Mouse (Mus musculus): Measurements from ENCODE around the gene Atp2a1. TPM values are rescaled to one million over a fixed set of nuclear protein-coding genes. Genes with fewer than 3 reads are reported as not detected.

The Atp2a1 gene
- polyA plus RNA-seq, 1 experiment: 8.0 TPM

- DNase-seq (ENCODE audit: low read depth): no peak
Measured at GRCm38 (mm10) chr7:126450641-126451040, 12.3 kb downstream of the Atp2a1 start.

GRCm38 (mm10) chr7:126449991-126450390, 12.9 kb downstream of the Atp2a1 start:
- no peak for DNase-seq (ENCODE audit: low read depth)

DNA sequence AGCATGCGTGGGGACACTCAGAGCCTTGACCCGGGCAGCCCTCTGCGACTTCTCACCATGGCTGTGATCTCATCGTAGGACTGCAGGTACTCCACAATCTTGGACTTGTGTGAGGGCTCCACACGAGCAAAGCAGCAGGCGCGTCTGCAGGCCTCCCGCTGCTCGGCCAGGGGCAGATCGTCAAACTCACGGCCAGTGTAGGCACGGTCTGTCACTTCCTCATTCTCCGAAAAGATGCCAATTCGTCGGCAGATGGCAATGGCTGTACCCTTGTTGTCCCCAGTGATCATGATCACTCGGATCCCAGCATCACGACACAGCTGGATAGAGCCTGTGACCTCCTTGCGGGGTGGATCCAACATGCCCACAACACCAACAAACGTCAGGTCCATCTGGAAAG, 14.4 kb downstream of the Atp2a1 start:
- no peak for DNase-seq (ENCODE audit: low read depth)

DNA sequence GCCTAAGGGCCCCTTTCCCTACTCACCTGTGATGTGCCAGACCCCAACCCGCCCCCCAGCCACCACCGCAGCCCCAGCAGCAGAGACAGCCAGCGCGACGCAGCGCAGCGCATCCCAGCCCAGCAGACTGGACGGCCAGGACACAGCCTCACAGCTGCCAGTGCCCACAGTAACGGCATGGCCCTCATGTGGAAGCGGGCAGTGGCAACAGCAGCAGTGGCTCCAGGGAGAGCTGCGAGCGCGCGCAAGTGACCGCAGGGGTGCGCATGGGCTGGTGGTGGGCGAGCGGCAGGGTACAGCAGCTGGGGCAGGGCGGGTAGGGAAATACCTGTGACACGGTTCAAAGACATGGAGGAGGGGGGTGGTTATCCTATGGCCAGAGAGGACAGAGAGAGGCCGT, 16.7 kb downstream of the Atp2a1 start:
- no peak for DNase-seq (ENCODE audit: low read depth)

DNA sequence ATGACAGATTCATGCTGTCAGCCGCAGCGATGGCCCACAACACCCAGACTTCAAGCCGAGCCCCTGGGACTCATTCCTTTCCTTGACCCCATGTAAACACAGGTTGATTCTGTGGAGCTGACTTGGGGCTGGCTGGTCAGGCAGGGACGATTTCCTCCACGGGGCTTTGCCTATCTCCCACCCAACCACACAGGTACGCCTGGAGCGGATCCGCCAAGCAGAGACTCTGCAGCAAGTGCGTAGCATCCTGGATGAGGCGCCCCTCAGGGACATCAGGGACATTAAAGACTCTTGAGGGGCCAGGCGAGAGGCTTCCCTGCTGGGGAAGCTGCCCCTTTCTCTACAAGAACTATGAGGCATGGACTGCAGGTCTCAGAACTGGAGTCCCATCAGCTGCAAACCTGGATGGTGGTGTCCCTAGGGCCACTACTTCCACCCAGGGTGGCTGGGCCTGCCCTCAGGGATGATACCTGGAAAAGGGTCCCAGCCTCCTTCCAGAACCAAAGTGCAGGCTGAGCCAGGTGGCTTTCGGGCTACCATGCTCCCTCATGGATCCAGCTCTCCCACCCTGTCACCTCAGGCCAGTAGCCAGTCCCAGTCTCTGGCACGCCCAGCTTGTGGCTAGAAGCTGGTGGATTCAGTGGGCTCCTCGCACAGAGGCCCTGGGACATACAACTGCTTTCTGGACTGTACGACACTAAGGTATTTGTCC, 17.6 kb downstream of the Atp2a1 start:
- no peak for DNase-seq (ENCODE audit: low read depth)

GRCm38 (mm10) chr7:126444536-126444935, 18.4 kb downstream of the Atp2a1 start:
- DNase-seq (ENCODE audit: low read depth): no peak

DNA sequence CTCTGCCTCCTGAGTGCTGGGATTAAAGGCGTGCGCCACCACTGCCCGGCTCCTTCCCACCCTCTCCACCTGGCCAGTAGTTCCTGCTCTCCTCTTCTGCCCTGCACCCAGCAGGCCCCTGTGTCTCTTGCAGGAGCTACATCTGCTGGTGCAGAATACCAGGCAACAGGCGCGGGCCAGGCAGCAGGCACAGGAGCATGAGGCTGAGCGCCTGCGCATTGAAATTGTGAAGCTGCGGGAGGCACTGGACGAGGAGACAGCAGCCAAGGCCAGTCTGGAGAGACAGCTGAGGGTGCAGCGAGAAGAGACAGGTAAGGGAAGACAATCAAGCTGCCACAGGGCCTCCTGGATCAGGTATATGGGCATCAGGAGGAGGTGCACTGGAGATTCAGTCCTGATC, 18.9 kb downstream of the Atp2a1 start:
- no peak for DNase-seq (ENCODE audit: low read depth)

DNA sequence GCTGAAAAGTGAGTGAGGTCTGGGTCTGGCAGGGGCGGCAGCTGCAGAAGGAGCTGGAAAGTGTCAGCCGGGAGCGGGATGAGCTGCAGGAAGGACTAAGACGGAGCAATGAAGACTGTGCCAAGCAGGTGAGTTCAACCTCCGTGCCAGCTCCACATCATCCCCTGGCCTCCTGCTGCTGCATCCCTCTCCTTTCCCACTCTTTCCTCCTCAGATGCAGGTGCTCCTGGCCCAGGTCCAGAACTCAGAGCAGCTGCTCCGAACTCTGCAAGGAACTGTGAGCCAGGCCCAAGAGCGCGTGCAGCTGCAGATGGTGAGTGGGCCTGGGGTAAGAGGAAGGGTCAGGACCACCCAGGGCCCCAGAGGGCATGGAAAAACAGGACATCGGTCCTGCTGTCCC, 22.8 kb downstream of the Atp2a1 start:
- DNase-seq (ENCODE audit: low read depth): no peak

GRCm38 (mm10) chr7:126436851-126437250, 26.1 kb downstream of the Atp2a1 start:
- DNase-seq (ENCODE audit: low read depth): no peak

DNA sequence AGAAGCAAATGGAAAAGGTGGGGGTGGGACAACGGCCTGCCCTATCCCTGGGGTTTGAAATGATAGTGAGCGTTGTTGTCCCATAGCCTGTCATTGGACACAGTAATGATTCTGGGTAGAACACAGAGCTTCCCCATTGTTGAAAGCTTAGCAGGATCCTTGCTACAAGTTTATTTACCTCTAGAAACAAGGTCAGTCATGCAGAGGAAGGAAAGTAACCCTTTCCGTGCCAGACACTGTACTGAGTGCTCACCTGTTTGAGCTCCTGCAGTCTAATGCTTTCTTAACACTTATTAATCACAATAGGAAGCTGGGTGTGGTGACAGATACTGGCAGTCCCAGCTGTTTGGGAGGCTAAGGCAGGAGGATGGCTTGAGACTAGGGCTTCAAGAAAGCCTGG, 27.1 kb downstream of the Atp2a1 start:
- no peak for DNase-seq (ENCODE audit: low read depth)

GRCm38 (mm10) chr7:126434726-126435125, 28.2 kb downstream of the Atp2a1 start:
- no peak for DNase-seq (ENCODE audit: low read depth)

- DNase-seq (ENCODE audit: low read depth): no peak
Measured at GRCm38 (mm10) chr7:126430167-126430566, 32.7 kb downstream of the Atp2a1 start.

- no peak for DNase-seq (ENCODE audit: low read depth)
Measured at GRCm38 (mm10) chr7:126429503-126429898, 33.4 kb downstream of the Atp2a1 start.

DNA sequence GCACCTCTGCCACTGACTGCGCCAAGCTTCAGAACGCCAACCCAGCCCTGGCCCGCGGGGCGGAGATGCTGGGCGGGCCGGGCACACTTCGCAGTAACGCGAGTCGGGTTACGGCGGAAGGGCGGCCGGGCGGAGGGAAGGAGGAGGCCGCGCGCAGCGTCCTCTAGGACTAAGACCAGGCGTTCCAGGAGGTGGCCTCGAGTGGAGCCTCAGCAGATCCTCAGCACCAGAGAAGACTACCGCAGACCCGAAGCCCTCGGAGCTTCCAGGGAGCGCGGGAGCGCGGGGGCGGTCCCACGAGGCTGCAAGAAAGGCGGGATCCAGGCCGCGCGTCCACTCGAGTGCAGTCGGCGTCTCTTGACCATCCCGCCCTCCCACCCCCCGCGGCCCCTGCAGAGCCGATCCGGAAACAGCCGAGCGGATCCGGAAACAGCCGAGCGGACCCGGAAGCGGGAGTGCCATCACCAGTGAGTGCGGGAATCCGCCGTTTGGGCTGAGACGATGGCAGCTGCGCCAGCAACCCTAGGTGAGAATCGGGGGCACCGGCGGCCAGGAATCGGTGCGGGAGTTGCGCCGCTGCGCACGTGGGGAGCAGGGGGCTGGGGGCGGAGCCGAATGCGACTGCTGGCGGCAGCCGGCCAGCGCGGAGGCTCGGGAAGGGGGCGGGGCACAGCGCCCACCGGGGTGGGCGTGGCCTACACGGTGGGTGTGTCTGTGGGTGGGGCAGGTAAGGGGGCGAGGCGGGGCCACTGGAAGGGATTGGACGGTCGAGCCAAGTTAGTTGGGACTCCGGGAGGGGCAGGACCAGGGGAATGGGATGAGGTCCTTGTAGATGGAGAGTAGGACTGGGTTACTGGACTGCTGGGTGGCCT, 34.0 kb downstream of the Atp2a1 start, which contains the start of gene Rabep2:
Gene Rabep2, plus strand, starts transcription at position 129 of the 872 bp plus-strand sequence.
- no peak for DNase-seq (ENCODE audit: low read depth)

DNA sequence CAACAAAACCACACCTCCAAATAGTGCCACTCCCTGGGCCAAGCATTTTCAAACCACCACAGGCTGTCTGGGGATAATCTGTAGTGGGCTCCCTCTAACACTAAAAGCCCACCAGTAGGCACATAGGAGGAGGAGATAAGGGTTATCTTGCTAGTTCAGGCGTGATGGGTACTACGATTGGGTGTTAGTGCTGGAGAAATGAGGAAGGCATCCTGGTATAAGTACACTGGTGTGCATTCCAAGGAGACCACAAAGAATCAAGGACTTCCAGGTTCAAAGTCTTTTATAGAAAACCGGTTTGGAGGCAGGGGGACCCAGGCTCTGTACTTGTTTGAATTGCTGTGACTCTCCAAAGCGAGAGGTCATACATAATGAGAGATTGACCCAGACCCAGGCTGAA, 34.8 kb downstream of the Atp2a1 start:
- no peak for DNase-seq (ENCODE audit: low read depth)

- DNase-seq (ENCODE audit: low read depth): no peak
Measured at GRCm38 (mm10) chr7:126427323-126427860, 35.5 kb downstream of the Atp2a1 start.

GRCm38 (mm10) chr7:126424161-126424560, 38.7 kb downstream of the Atp2a1 start:
- no peak for DNase-seq (ENCODE audit: low read depth)

DNA sequence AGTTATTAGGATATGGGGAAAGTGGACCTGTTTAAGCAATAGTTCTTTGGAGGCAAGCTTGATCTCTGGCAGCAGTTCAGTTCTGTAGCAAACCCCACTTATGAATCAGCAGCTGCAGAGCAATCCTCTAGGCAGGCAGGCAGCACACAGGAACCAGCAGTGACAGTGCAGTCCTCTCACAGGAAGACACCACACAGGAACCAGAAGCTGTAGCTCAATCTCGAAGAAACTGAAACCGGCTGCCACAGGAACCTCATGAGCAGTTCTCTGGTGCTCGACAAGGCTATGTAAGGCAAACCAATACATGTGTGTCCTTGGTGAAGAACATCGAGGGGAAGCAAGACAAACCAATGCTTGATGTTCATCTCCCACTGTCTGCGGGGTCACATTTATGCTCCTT, 41.2 kb downstream of the Atp2a1 start:
- DNase-seq (ENCODE audit: low read depth): no peak

DNA sequence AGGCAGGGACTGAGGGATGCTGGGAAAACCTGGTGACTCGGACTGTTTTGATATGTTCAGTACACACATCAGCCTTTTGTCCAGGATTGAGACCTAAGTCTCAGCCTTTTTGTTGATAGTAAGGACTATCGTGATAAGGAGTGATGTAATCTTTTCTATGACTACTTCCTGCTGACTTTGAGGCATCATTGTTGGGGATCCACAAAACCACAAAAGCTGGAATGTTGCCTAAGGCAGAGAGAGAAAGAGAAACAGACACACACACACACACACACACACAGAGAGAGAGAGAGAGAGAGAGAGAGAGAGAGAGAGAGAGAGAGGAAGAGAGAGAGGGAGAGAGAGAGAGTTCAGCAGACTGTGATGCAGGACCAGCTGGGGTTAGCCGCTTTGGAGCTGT, 44.4 kb downstream of the Atp2a1 start:
- DNase-seq (ENCODE audit: low read depth): no peak

DNA sequence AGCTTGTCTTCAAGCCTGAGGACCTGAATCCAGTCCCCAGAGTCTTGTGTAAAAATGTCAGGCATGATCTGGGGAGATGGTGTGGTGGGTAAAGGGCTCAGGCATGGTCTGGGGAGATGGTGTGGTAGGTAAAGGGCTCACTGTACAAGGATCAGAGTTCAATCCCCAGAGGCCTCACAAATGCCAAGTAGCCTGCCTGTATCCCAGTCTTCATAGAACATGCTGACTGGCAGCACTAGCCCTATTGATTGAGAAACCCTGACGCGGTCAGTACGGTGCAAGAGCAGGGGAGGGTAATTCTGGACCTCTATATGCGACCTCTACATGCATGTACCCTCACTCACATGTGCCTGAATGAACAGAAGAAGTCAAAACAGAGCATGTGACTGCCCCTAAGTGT, 45.3 kb downstream of the Atp2a1 start:
- DNase-seq (ENCODE audit: low read depth): no peak

- no peak for DNase-seq (ENCODE audit: low read depth)
Measured at GRCm38 (mm10) chr7:126417045-126417444, 45.9 kb downstream of the Atp2a1 start.

GRCm38 (mm10) chr7:126416615-126417014, 46.3 kb downstream of the Atp2a1 start:
- no peak for DNase-seq (ENCODE audit: low read depth)

- DNase-seq (ENCODE audit: low read depth): no peak
Measured at GRCm38 (mm10) chr7:126414725-126415124, 48.2 kb downstream of the Atp2a1 start, which contains the start of gene Cd19. Gene Cd19, minus strand, starts transcription at chr7:126414889.
